Mouse (Mus musculus) layer of hippocampus, adult 9-10 months (tissue): ENCODE measurements around the gene Ncam1.

Experiments used
- DNase-seq: peaks from one replicate; pipeline ENCODE4 v3.0.0; 2022; ENCODE audit warnings: low spot score

Ncam1 gene

DNA sequence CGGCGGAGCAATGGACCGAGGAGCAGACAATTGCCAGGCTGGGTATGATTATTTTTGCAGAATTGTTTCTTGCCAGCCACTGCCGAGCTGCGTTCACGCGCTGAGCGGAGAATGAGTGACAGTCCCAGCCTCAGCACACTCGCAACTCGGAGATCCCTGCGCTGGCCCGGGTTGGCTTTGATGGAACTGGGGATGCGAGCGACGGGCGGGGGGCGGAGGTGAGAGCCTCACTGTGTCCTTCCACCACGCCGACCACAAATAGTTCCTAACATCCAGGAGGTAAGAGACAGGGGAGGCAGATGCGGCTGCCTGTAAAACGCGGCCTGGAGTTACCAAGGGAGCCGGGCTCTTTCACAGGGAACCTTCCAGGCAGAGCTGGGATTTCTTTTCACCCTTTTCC lies at the start of gene Ncam1:
Gene Ncam1, minus strand, starts transcription at position 120 of the 400 bp plus-strand sequence.
- DNase-seq: peak; percentile 90

DNA sequence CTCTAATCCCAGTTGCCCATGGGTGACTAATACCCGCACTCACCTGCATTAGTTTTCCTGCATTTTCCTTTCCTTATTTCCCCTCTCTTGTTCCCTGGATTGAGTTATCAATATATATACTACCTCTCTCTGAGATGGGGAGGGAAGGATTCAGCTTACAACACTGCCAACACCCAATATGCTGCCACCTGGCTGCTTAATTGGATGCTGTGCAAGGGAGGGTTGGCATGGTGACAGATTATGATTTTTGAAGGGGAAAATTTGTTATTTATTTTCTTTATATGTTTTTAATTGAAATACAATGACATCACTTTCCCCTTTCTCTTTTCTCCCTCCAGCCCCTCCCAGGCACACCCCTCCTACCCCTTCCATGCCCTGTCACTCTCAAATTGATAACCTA lies 35.3 kb upstream of the Ncam1 start:
- DNase-seq: no peak

DNA sequence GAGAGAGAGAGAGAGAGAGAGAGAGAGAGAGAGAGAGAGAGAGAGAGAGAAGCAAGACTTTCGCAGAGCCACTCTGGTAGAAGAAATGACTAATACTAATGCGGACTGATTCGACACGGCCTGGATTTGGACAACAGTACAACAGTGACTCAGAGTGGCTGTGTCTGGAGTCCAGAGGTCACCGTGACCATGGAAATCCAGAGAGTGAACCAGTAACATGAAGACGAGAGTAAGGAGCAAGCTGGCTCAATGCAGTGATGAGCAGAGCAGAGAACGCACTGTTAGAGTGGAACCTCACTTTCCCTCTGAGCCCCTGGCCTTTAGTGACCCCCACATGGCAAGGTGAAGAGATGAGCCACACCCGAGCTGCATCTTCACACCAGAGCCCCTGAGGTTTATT lies 28.9 kb upstream of the Ncam1 start:
- no peak for DNase-seq

DNA sequence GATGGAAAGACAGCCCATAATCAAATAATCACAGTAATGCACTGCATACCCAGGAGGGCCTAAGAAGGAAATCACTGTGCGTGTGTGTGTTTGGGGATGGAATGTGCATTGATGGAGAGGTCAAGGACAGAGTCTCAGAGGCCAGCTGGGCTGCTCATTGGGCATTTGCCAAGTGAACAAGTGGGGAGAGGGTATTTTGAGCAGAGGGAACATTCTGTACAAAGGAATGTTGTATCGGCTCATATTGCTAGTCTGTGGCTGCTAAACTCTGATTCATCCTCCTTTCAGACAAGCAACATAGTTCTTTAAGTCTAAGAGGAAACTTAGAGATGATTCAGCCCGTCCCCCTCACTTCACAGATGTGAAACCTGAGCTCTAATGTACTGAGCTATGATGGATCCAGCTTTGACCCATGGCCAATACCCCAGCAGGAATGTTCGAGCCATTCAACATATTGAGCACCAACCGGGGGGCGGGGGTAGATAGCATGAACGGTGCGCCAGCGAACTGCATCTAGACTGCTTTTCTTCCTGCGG lies 17.5 kb upstream of the Ncam1 start:
- no peak for DNase-seq

DNA sequence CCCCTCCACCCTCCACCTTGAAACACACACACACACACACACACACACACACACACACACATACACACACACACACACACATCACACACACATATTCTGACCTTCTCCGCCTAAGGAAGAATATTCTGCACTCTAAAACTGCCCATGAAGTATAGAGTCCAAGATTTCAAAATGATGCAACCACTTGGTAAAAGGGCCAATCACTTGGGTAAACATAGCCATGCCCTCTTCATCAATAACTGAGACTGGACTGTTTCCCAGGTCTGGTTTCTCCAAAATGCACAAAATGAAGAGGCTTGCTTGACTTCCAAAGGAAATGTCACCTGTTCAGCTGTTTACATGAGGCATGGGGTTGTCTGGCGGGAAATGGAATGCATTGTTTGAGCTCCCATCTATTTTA lies 15.7 kb upstream of the Ncam1 start:
- no peak for DNase-seq

DNA sequence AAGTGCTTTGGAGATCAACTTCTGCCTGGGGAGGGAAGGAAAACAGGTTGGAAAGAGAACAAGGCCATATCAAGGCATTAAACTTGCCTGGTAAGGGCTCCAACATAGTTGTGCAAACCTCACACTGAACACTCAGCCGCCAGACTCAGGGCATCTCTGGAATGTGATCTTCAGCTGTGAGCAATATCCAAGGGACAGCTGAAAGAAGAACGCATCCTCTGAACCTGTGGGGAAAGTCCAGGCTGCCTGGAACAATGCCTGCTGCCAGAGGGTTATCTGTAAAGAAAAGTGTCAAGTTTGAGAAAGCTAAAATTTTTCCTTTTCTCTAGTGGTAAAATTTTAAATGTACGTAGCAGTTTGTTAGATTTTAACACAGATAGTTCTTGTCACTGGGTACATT lies 4.5 kb upstream of the Ncam1 start:
- no peak for DNase-seq

DNA sequence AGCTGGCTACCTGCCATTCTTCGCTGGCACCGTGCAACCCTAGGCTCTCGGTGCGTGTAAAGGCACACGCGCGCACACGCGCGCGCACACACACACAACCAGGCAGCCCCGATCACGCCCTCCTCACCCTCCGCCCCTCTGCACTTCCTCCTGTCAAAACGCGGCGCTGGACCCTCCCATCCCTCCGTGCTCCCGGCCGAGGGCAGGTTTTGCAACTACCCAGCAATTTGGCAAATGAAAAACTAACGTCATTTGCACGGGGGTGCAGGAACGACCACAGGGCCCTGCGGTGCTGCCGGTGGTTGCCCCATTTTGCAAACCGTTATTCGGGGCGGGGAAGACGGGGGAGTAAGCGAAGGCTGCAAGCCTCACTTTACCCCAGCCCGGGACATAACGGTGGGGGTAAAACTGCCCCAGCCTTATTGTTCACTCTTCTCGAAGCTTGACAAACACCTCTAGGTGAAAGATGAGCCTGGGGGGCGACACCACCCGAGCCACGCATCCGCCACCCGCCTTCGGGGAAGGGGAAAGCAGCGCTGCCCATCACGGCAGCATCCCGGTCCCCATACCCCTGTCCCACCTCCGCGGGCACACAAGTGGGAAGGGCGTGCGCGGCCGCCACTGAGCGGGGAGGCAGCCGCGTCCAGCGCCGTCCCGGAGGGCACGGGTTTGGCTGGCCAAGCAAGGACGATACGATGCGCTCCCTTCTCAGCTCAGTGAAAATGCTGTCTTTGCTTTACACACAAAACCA lies 729 bp downstream of the Ncam1 start:
- DNase-seq: no peak

DNA sequence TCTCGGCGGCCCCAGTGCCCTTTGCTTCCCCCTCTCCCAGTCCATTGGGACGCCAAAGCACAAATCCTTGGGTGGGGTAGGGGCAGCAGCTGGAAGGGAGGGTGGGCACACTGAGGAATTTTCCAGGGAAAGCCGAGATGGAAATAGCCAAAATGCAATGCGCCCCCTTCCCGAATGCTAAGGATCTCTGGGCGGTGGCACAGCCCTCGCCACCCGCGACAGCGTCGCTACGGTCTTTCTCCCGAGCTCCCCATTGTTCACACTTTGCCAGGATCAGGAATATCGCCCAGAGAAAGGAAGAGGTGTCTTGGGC lies 1.3 kb downstream of the Ncam1 start:
- no peak for DNase-seq

DNA sequence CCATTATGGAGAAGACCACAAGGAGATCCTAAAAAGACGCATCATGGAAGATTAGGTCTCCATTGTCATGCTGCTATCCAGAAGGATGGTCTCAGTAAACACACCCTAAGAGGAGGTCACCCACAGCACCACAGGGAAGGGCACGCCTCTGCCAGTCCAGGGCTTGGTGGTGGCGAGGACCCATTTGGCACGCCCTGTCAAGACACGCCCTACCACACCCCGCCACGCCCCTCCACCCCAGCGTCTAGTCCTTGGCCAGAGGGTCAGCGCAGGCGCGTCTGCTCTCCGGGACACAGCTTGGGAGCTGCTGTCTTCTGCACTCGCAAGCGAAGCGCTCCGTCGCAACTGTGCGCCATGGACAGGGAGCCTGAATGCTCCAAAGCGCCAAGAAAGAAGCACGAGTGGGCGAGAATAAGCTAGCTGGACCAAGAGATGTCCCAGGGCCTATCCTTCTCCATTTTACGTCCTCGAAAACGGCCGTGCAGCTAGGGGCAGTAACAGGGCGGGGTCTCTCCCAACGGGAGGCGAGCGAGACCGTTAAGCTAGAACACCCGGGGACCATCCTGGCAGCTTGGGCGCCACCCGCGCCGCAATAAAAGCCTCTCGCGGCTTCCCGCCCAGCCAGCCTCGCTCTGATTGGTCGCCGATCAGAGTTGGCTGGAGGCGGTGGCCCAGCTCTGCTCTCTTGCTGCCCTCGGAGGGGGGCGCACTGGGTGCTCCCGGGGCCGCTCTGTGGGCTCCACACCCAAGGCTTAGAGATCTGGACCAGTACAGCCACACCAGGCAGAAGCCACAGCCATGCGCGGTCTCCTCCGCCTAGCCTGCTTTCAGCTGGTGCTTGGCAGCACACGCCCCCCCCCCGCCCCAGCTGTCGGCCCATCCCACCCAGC lies 1.9 kb downstream of the Ncam1 start:
- no peak for DNase-seq

DNA sequence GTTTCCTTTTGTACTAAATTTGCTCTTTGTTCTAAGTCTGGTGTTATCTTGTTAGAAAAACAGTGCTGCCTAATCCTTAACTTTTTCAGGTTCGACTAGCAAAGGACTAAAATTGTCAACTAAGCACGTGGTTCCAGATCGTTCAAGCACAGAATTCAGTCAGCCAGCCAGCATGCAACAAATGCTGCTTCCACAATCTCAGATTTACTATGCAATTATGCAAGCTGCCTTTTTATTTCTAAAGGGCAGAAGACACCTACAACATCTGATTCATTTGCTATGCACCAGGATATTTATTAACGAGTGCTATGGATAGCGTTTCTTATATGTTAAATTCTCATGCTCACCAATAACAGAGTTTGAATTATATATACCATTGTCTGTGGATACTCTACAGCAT lies 2.8 kb downstream of the Ncam1 start:
- no peak for DNase-seq

DNA sequence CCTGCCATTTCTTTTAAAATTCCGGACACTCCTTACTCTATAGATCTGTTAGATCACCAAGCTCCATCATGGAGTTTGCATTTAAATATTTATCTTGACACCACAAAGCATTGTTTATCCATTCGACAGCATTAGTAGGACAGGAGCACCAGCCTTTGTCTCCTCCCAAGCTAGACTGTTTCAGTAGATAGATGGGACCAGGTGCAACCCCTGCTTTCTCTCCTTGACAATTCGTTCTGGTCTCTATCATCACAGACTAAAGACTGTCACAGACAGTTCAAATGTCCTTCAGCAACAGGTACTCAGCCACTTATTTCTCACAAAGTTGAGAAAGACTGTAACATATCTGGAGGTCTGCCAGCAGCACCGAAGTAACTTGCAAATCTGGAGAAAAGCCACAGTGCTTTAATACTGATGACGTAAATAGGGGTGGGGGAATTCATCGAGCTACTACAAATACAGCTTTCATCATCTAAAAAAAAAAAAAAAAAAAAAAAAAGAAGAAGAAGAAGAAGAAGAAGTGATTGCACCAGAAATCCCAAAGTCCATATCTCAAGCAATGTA lies 4.7 kb downstream of the Ncam1 start:
- DNase-seq: no peak

DNA sequence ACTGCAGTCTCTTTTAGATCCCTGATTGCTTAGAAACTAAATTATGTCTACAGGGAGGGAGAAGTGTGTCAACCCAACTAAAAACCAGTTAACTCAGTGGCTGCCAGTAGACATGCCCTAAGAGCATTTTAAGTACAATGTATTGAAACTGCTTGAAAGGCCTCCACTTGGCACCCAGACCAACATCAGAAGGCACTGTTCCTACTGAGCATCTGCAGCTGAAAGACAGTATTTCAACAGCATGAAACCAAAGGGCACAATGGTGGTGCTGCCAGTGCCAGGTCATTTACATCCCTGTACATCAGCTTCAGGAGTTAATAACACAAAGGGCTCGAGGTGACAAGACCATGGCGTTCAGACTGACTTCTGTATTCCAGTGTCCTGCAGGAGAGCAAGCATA lies 5.5 kb downstream of the Ncam1 start:
- DNase-seq: no peak

DNA sequence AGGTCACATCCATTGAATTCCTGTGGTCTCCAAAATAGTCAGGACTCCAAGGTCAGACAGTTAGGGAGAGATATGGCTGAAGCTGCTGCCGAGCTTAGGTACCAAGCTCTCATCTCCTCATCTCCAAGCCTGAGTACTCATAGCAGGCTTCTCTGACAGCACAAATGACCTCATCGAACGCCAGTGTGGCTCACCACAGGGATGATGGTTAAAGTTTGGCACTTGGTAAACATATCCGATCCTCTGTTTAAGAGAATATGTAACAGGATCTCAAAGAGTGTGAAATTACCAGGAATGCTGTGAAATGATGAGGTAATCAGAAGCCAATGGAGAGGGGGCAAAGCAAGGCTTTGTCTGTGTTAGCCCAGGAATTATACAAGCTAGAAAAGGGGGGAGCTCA lies 6.1 kb downstream of the Ncam1 start:
- no peak for DNase-seq

DNA sequence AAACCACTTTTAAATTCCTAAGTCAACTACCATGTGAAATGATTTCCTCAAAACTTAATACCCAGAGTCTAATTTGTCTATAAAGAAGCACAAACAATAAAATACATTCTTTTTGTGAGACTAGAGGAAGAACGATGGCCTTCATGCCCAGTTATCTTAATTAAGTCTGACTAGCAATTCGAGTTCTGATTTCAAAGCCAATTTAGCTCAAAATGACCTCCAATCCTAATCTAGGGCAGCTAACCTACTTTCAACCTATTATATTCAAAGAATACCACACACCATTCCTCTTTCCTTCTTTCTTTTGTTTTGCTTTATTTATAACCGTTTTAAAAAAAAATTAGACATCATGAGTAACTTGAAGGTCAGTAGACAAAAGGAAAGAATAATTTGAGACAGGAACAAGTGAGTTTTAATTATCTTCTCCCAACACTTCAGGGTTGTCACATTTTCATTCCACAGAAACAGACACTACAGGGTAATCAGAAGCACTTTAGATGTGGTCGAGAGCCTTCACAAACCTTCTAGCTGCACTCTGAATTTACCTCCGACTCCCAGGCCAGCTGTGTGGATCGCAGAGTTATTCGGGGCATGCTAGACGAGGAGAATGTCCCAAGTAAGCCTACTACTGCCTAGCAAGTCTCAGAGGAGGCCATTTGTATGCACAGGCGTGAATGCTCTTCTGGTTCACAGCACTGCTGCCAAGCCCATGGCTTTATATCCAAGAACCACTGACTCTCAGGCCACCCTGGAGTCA lies 17.5 kb downstream of the Ncam1 start:
- no peak for DNase-seq

DNA sequence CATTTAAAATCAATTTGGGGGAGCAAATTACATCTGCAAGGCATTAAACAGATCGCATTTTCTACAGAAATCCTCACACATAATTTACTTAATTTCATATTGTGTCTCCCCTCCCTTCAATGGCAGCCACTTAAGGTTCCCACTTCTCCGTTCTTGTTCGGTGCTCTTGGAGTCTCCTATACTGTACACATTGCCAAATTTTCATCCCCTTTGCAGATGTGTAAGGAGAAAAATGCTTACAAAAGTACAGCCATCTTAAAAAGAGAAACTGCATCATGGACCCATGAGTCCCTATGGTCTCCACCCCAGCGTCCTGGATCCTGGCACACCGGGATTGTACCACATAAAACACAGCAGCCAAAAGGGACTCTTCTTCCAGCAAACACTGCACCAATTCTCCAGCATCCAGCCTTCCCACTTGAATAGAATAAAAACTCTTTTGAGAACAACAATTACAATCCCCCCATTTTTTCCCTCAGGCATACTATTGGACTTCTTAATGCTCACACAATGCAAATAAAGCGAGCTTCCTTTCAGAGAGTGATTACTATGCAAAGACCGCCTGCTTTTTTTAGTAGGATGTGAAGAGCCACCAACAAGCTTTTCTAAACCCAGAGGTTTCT lies 21.6 kb downstream of the Ncam1 start:
- no peak for DNase-seq

DNA sequence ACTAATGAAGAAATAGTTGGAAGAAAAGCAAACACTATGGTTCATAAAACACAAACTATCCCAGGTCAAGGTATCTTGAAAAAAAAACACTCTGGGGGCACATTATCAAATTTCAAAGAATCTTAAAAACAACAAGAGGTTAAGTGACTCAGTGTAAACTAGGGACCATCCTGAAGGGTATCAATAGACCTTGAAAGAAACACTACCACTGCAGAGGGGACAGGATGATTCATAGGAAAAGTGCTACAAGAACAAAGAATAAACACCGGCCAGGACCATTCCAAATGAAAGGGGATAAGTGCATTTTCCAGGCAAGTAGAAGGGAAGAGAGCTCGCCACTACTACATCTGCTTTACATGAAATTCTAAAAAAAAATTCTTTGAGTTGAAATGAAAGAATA lies 32.1 kb downstream of the Ncam1 start:
- DNase-seq: no peak

DNA sequence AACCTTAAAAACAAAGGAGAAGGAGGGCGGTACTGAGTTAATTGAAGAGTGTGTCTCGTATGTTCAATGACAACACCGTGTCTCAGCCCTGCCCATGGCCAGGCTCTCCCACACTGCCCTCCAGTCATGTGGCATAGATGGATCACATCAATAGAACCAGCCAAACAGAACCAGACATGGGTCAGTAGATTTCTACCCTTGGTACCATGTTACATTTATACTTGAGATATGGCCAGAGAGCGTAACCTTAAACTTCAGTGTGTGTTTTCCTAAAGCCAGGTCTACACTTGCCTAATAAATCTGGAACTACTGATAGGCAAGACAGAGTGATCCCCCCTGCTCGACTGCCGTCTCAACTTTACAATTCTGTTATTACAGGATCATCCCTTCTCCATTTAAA lies 38.2 kb downstream of the Ncam1 start:
- no peak for DNase-seq

DNA sequence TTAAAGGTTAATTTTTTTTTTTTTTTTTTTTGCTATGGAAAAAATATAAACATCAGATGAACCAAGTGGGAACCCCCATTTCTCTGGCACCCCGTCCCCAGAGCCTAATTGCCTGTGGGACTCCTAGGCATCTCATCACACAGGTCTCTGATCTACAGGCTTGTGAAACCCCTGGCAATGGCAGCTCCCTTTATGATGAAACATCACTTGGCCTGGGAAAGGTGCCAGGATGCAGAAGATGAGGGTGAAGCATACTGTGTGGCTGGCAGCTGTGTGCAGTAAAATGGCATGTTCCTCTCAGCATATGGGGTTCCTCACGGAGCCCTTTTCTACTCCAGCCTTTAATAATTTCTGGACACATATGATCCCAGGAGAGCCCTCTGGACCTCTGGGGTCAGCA lies 40.3 kb downstream of the Ncam1 start:
- DNase-seq: no peak

DNA sequence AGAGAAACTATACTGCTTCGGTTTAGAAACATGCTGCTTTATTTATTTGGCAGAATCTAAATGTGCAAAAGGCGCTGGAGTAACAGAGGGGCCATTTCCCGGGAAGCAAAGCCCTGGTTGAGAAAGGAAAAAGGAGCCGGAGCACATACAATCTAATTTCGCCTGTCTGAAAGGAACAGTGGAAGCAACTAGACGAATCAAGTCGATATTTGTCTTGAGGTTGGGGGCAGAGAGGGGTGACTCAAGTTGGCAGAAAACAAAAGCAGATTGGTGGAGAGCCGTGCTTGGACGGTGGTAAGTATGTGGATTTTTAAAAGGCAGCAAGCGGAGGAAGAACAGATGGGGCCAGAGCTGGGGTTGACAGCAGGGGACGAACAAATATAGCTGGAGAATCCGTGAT lies 40.7 kb downstream of the Ncam1 start:
- DNase-seq: no peak

DNA sequence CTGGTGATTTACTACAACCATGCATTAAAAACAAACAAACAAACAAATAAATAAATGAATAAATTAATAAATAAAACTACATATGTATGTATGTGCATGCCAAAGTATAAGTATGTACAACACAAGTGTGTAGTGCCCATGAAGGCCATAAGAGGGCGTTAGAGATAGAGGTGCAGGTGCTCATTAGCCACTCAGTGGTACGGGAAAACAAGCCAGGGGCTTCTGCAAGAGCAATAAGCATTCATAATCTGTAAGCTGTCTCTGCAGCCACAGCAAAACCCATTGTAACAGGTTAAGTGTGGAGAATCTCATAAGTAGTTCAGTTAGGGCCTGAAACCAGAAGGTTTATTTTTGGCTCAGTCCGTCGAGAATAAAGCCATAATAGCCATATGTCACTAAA lies 41.1 kb downstream of the Ncam1 start:
- DNase-seq: no peak

DNA sequence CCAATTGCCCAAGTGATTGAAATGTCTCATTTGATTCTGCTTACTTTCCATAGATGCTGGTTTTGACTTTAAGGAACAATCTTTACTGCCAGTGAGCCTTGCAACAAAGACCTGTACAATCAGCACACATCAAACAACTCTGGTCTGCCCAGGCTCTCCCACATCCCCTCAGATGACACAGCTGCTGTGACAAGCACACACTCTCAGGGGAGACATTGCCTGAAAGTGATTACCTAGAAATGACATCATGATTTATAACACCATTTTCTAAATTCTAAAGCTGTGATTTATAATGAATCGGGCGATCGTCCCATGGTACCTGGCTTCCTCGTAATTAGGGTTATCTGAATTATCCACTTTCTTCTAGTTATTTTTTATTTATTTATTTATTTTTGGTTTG lies 42.0 kb downstream of the Ncam1 start:
- DNase-seq: no peak

DNA sequence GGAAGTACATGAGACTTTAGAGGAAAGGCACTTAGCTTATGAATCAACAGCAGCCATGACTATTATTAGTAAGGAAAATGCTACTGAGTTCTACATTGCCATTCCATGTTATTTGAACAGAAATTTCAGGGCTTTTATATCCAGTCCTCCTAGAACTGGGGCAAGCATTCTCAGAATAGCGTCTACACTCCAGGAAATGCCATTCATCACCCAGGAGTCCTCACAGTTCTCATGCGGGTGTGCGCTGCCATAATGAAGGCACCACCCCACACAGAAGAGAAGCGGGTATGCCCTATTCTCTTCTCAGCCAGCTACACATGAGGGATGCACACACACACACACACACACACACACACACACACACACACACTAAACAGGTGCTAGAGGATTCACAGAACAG lies 43.5 kb downstream of the Ncam1 start:
- no peak for DNase-seq
